Mouse (Mus musculus) embryonic fibroblast, embryonic 13.5 days (primary cell): ENCODE measurements around the gene Pex6.

Experiments
- CTCF ChIP-seq: IDR thresholded peaks from 2 replicates; pipeline ENCODE4 v1.5.1; 2011; ENCODE audit warnings: mild to moderate bottlenecking, control low read depth, low read length, moderate library complexity, borderline replicate concordance; ENCODE audit not compliant: insufficient read depth
- POLR2A ChIP-seq: IDR thresholded peaks from 2 replicates; pipeline ENCODE4 v1.6.1; 2011; ENCODE audit warnings: low read depth, mild to moderate bottlenecking, control low read depth, low read length, moderate library complexity

DNA sequence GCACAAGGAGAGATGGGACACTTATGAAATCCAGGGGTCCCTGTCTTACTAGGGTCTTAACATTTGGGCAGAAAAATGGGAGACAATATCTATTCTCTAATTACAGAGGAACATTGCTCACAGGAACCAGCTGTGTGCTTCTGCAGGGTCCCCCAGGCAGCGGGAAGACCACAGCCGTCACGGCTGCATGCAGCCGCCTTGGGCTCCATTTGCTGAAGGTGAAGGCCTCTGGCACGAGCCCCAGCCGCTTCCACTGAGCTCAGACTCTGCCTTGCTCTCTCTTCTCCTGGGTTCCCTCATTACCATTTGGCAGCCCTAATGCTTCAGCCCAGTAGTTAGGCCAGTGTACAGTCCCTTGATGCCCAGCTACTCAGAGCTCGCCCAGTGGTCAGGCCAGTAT, 9.8 kb downstream of the Pex6 start:
- TF ChIP-seq POLR2A (no peak), CTCF (no peak)
